Mouse (Mus musculus) hindbrain, embryonic 12.5 days (tissue): ENCODE data around the gene Txndc15. TPM values are rescaled to one million over a fixed set of nuclear protein-coding genes. Genes with fewer than 3 reads are reported as not detected.

Experiments used
- ATAC-seq: fragments of 200-750 bp; cut with Nextera tagmentation; 2 replicates; pipeline ENCODE4 v1.8.0; 2017; ENCODE audit warnings: moderate TSS enrichment; ENCODE audit not compliant: low FRiP score
- H3K27ac ChIP-seq: fragments of 300-500 bp; sonication (generic); 2 replicates; pipeline ENCODE4 v1.5.1; 2016; ENCODE audit warnings: mild to moderate bottlenecking
- H3K27me3 ChIP-seq: fragments of 300-500 bp; sonication (generic); 2 replicates; pipeline ENCODE4 v1.6.1; 2016; ENCODE audit warnings: mild to moderate bottlenecking
- H3K36me3 ChIP-seq: fragments of 300-500 bp; sonication (generic); 2 replicates; pipeline ENCODE4 v1.6.1; 2016; ENCODE audit warnings: mild to moderate bottlenecking
- H3K4me1 ChIP-seq: fragments of 300-500 bp; sonication (generic); 2 replicates; pipeline ENCODE4 v1.6.1; 2016
- H3K4me2 ChIP-seq: fragments of 300-500 bp; sonication (generic); replicated peaks from 2 replicates; pipeline ENCODE4 v1.6.1; 2016; ENCODE audit warnings: mild to moderate bottlenecking
- H3K4me3 ChIP-seq: fragments of 300-500 bp; sonication (generic); 2 replicates; pipeline ENCODE4 v1.5.1; 2016; ENCODE audit warnings: mild to moderate bottlenecking
- H3K9ac ChIP-seq: fragments of 300-500 bp; sonication (generic); 2 replicates; pipeline ENCODE4 v1.6.1; 2016; ENCODE audit warnings: mild to moderate bottlenecking, moderate library complexity
- H3K9me3 ChIP-seq: fragments of 300-500 bp; sonication (generic); replicated peaks from 2 replicates; pipeline ENCODE4 v1.6.1; 2016; ENCODE audit warnings: mild to moderate bottlenecking
- WGBS: fragments of 180-500 bp; shearing (Covaris S2); methylation state at CpG from one replicate; pipeline ENCODE4 v1.1.7; 2016; 5-methylcytosine and 5-hydroxymethylcytosine counted together
- polyA plus RNA-seq: library from polyadenylated mRNA; unstranded; fragments of >200 nt; fragmentation: Nextera tagmentation; extraction: Ambion mirVana; gene quantifications from 2 replicates; pipeline ENCODE4 v1.2.1, GENCODE M21; 2016

The Txndc15 gene
- polyA plus RNA-seq, 1 experiment from 2014 or later: 105 TPM

DNA sequence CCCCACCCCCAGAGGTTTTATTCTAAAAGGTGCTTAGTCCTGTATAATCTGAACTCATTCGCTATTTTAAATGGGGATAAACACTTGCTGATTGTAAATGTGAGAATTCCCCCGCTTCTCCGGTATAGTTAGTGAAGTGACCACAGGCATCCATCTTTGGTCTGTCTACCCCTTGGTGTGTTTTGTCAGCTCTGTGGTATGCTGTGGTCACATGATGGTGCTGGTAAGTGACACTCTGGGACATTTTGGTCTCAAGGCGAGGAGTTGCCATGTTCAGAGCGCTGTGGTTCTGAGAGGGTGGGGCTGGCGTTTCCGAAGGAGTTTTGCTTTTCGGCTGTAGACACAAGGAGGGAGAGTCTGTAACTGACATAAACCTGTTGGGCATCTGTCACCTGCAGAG is 23.4 kb downstream of the Txndc15 start:
- Histone ChIP-seq H3K9ac (no peak overlapping the region), H3K9me3 (no peaks in the 10 kb centered on the region)
- 92% methylated on average over 8 of the region's 8 CpGs for WGBS

GRCm38 (mm10) chr13:55742306-55742705 is 27.9 kb downstream of the Txndc15 start:
- H3K9ac ChIP-seq: no peak overlapping the region
- WGBS: 70% methylated on average over 8 of the region's 8 CpGs
- H3K4me3 ChIP-seq: no peak overlapping the region
- no peak overlapping the region for H3K27ac ChIP-seq
- no peak for ATAC-seq
- no peak overlapping the region for H3K4me2 ChIP-seq
- no peaks in the 10 kb centered on the region for H3K9me3 ChIP-seq
- H3K4me1 ChIP-seq: no peaks in the 10 kb centered on the region
- no peaks in the 10 kb centered on the region for H3K27me3 ChIP-seq
- no peaks in the 10 kb centered on the region for H3K36me3 ChIP-seq

More for the DNA sequence above, 23.4 kb downstream of the Txndc15 start:
- Histone ChIP-seq H3K27ac (no peak overlapping the region), H3K27me3 (no peaks in the 10 kb centered on the region), H3K4me2 (no peak overlapping the region), H3K4me1 (no peaks in the 10 kb centered on the region), H3K4me3 (no peak overlapping the region), H3K36me3 (no peaks in the 10 kb centered on the region)
- ATAC-seq: no peak

GRCm38 (mm10) chr13:55754380-55754779 is 39.9 kb downstream of the Txndc15 start:
- ATAC-seq: no peak
- no peak overlapping the region for H3K4me3 ChIP-seq
- no peak overlapping the region for H3K27ac ChIP-seq
- H3K9ac ChIP-seq: no peak overlapping the region
- 73% methylated on average over 13 of the region's 13 CpGs for WGBS
- H3K27me3 ChIP-seq: no peaks in the 10 kb centered on the region; the same call in 1 of the 2 replicates
- H3K4me2 ChIP-seq: no peak overlapping the region
- H3K4me1 ChIP-seq: peaks cover 14% of the 10 kb centered on the region; the same call in 1 of the 2 replicates
- no peaks in the 10 kb centered on the region for H3K36me3 ChIP-seq
- no peaks in the 10 kb centered on the region for H3K9me3 ChIP-seq

DNA sequence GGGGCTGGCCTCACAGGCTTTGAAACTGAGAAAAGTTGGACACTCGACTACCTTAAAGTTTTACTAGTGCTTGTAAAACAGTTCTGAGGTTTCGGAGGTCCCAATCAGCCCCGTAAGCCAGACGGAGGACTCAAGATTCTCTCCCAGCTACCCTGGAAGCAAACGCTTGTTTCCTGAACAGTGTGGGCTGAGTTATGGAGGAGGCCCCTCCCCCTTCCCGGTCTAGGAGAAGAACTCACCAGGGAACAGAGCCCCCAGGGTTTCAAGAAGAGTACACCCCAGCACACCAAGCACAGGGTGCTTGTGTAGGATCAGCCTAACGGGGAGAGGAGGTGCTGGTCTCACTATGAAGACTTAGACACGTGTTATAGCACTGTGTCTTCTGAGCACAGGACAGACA is 42.3 kb downstream of the Txndc15 start:
- 52% methylated on average over 8 of the region's 8 CpGs for WGBS
- no peak overlapping the region for H3K9ac ChIP-seq

GRCm38 (mm10) chr13:55757645-55758044 is 43.2 kb downstream of the Txndc15 start:
- Histone ChIP-seq H3K9ac (no peak overlapping the region), H3K27ac (no peak overlapping the region), H3K36me3 (no peaks in the 10 kb centered on the region), H3K4me1 (peaks cover 15% of the 10 kb centered on the region; the same call in 1 of the 2 replicates), H3K27me3 (no peaks in the 10 kb centered on the region; the same call in 1 of the 2 replicates), H3K4me2 (no peak overlapping the region), H3K9me3 (no peaks in the 10 kb centered on the region), H3K4me3 (no peak overlapping the region)
- WGBS: 79% methylated on average over 6 of the region's 6 CpGs
- no peak for ATAC-seq

More for the DNA sequence above, 42.3 kb downstream of the Txndc15 start:
- H3K9me3 ChIP-seq: no peaks in the 10 kb centered on the region
- no peak for ATAC-seq
- H3K4me3 ChIP-seq: no peak overlapping the region
- no peaks in the 10 kb centered on the region for H3K36me3 ChIP-seq
- no peak overlapping the region for H3K27ac ChIP-seq
- no peak overlapping the region for H3K4me2 ChIP-seq
- peaks cover 15% of the 10 kb centered on the region; the same call in 1 of the 2 replicates for H3K4me1 ChIP-seq
- no peaks in the 10 kb centered on the region; the same call in 1 of the 2 replicates for H3K27me3 ChIP-seq

DNA sequence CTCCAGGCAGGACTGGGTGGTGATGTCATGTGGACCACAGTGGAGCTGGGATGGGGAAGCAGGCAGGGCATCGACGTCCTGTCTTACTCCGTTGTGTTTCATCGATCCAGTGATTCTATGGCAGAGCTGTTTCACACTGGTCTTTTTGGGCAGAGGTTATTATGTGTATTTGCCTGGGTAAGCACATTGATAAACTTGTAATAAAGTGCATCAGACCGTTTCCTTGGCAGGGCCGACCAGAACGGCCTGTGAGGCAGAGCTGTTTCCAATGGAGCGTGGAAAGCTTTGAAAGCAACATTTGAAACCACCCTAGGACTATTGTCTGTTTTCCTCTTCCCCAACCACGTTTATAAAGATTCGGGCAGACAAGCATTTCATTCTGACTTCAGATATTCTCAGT is 46.1 kb downstream of the Txndc15 start:
- no peaks in the 10 kb centered on the region for H3K9me3 ChIP-seq
- no peak overlapping the region for H3K27ac ChIP-seq
- no peaks in the 10 kb centered on the region for H3K36me3 ChIP-seq
- H3K4me3 ChIP-seq: no peak overlapping the region
- H3K4me1 ChIP-seq: peaks cover 15% of the 10 kb centered on the region; the same call in 1 of the 2 replicates
- no peak overlapping the region for H3K9ac ChIP-seq
- ATAC-seq: no peak
- 47% methylated on average over 10 of the region's 10 CpGs for WGBS
- H3K27me3 ChIP-seq: no peaks in the 10 kb centered on the region
- no peak overlapping the region for H3K4me2 ChIP-seq

- H3K4me1 ChIP-seq: peaks cover 14% of the 10 kb centered on the region; the same call in 1 of the 2 replicates
- WGBS: 83% methylated on average over 10 of the region's 10 CpGs
- no peaks in the 10 kb centered on the region for H3K9me3 ChIP-seq
- no peak overlapping the region for H3K27ac ChIP-seq
- no peak for ATAC-seq
- no peaks in the 10 kb centered on the region for H3K27me3 ChIP-seq
- H3K4me3 ChIP-seq: no peak overlapping the region
- H3K36me3 ChIP-seq: no peaks in the 10 kb centered on the region
- H3K9ac ChIP-seq: no peak overlapping the region
- no peak overlapping the region for H3K4me2 ChIP-seq
Measured at GRCm38 (mm10) chr13:55761486-55761885, 47.0 kb downstream of the Txndc15 start.

DNA sequence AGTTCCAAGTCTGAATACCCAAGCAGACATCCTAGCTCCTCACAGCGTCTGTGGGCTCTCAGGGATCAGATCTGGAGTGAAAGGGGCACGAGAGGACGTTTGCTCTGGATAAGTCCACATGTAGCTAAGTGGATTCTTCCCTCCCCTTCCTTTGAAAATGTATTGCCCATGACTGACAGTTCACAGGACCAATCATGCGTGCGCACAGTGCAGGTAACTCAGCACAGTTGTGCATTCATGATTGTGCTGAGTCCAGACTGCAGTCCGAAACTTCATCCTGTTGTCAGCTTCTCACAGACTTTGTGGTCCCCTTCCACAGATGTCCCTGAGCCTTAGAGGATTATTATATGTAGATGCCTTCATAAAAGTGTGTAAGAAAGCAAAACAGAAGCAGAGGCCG is 59.9 kb downstream of the Txndc15 start:
- Histone ChIP-seq H3K27ac (no peak overlapping the region), H3K4me1 (no peaks in the 10 kb centered on the region; the same call in 1 of the 2 replicates), H3K4me2 (no peak overlapping the region), H3K9me3 (no peaks in the 10 kb centered on the region), H3K9ac (no peak overlapping the region), H3K4me3 (no peak overlapping the region), H3K27me3 (no peaks in the 10 kb centered on the region), H3K36me3 (no peaks in the 10 kb centered on the region)
- ATAC-seq: no peak
- 87% methylated on average over 7 of the region's 7 CpGs for WGBS

DNA sequence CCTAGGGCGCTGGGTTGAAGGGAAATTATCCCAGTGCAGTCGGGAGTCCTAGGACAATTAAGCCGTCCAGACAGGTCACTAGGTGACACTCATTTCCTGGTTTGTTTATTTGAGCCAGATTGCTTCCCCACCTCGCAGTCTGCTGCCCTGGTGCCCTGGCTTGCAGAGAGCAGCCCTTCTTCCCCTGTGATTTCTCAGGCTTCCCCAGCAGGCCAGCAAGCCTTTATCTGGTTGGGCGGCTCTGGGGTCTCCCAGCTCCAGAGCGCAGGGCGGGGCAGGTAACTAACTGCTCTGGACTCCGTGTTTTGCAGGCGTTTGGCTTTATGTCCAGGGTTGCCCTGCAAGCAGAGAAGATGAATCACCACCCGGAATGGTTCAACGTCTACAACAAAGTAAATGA is 60.6 kb downstream of the Txndc15 start:
- H3K9me3 ChIP-seq: no peaks in the 10 kb centered on the region
- no peaks in the 10 kb centered on the region for H3K27me3 ChIP-seq
- H3K4me3 ChIP-seq: no peak overlapping the region
- H3K27ac ChIP-seq: no peak overlapping the region
- no peak for ATAC-seq
- WGBS: 69% methylated on average over 11 of the region's 11 CpGs
- H3K4me1 ChIP-seq: no peaks in the 10 kb centered on the region; the same call in 1 of the 2 replicates
- no peak overlapping the region for H3K9ac ChIP-seq
- no peak overlapping the region for H3K4me2 ChIP-seq
- no peaks in the 10 kb centered on the region for H3K36me3 ChIP-seq

Other genes starting within 250 kb of the Txndc15 start
- gene Dbn1, start 226.5 kb upstream of the Txndc15 start, polyA plus RNA-seq: 585 and 628 TPM in 2 replicates
- gene Pdlim7, start 201.0 kb upstream of the Txndc15 start, polyA plus RNA-seq: 154 and 158 TPM in 2 replicates
- 3.7 and 4.7 TPM in 2 replicates for gene Dok3, start 185.4 kb upstream of the Txndc15 start, polyA plus RNA-seq
- 64.0 and 64.6 TPM in 2 replicates for gene Ddx41, start 178.0 kb upstream of the Txndc15 start, polyA plus RNA-seq
- 67.4 and 71.9 TPM in 2 replicates for gene Fam193b, start 143.5 kb upstream of the Txndc15 start, polyA plus RNA-seq
- gene Tmed9, start 140.9 kb upstream of the Txndc15 start, polyA plus RNA-seq: 113 and 128 TPM in 2 replicates
- 42.5 and 43.4 TPM in 2 replicates for gene B4galt7, start 114.8 kb upstream of the Txndc15 start, polyA plus RNA-seq
- 74.1 and 75.9 TPM in 2 replicates for gene Caml, start 91.6 kb upstream of the Txndc15 start, polyA plus RNA-seq
- gene Ddx46, start 79.6 kb upstream of the Txndc15 start, polyA plus RNA-seq: 41.1 and 41.2 TPM in 2 replicates
- 74.6 and 78.4 TPM in 2 replicates for gene B230219D22Rik, start 21.5 kb upstream of the Txndc15 start, polyA plus RNA-seq
- gene Pcbd2, start 12.7 kb downstream of the Txndc15 start, polyA plus RNA-seq: 32.1 and 34.1 TPM in 2 replicates
- not detected in 2 replicates for gene Catsper3, start 69.9 kb downstream of the Txndc15 start, polyA plus RNA-seq
- 0.61 and 0.81 TPM in 2 replicates for gene Pitx1, start 121.5 kb downstream of the Txndc15 start, polyA plus RNA-seq